Mouse (Mus musculus) lung, embryonic 14.5 days (tissue): ENCODE measurements around the gene Cd6. TPM values are rescaled to one million over a fixed set of nuclear protein-coding genes. Genes with fewer than 3 reads are reported as not detected.

Experiments used
- ATAC-seq: fragments of 200-750 bp; cut with Nextera tagmentation; 2 replicates; pipeline ENCODE4 v1.8.0; 2017; ENCODE audit warnings: mild to moderate bottlenecking, moderate TSS enrichment, moderate library complexity; ENCODE audit not compliant: insufficient read depth
- DNase-seq: peaks from one replicate; pipeline ENCODE4 v3.0.0-alpha.2; 2015
- H3K27ac ChIP-seq: fragments of 300-500 bp; sonication (generic); 2 replicates; pipeline ENCODE4 v1.5.1; 2014; ENCODE audit warnings: low read depth, mild to moderate bottlenecking, moderate library complexity
- H3K27me3 ChIP-seq: fragments of 300-500 bp; sonication (generic); 2 replicates; pipeline ENCODE4 v1.6.1; 2014; ENCODE audit warnings: low read length, control low read depth; ENCODE audit not compliant: insufficient read depth
- H3K36me3 ChIP-seq: fragments of 300-500 bp; sonication (generic); 2 replicates; pipeline ENCODE4 v1.6.1; 2014; ENCODE audit warnings: control low read depth; ENCODE audit not compliant: insufficient read depth
- H3K4me1 ChIP-seq: fragments of 300-500 bp; sonication (generic); 2 replicates; pipeline ENCODE4 v1.6.1; 2014; ENCODE audit warnings: antibody characterized with exemption, control low read depth; ENCODE audit not compliant: insufficient read depth
- H3K4me2 ChIP-seq: fragments of 300-500 bp; sonication (generic); 2 replicates; pipeline ENCODE4 v1.6.1; 2014; ENCODE audit warnings: mild to moderate bottlenecking
- H3K4me3 ChIP-seq: fragments of 300-500 bp; sonication (generic); 2 replicates; pipeline ENCODE4 v1.5.1; 2014; ENCODE audit warnings: low read depth, low read length
- H3K9ac ChIP-seq: fragments of 300-500 bp; sonication (generic); 2 replicates; pipeline ENCODE4 v1.6.1; 2014
- H3K9me3 ChIP-seq: fragments of 300-500 bp; sonication (generic); 2 replicates; pipeline ENCODE4 v1.6.1; 2016; ENCODE audit warnings: low read depth, low read length, control low read depth
- CTCF ChIP-seq: IDR thresholded peaks from 2 replicates; pipeline ENCODE4 v1.5.1; 2016; ENCODE audit warnings: antibody characterized with exemption, low read depth
- WGBS: fragments of 180-500 bp; shearing (Covaris S2); extraction: QIAGEN DNeasy Blood & Tissue Kit; methylation state at CpG from one replicate; pipeline ENCODE4 v1.1.7; 2014; 5-methylcytosine and 5-hydroxymethylcytosine counted together
- polyA plus RNA-seq: library from polyadenylated mRNA; unstranded; fragments of >200 nt; fragmentation: Nextera tagmentation; extraction: Ambion mirVana; gene quantifications from 2 replicates; pipeline ENCODE4 v1.2.1, GENCODE M21; 2014

The Cd6 gene
- polyA plus RNA-seq, 1 experiment from 2014 or later, result 0.17 TPM

DNA sequence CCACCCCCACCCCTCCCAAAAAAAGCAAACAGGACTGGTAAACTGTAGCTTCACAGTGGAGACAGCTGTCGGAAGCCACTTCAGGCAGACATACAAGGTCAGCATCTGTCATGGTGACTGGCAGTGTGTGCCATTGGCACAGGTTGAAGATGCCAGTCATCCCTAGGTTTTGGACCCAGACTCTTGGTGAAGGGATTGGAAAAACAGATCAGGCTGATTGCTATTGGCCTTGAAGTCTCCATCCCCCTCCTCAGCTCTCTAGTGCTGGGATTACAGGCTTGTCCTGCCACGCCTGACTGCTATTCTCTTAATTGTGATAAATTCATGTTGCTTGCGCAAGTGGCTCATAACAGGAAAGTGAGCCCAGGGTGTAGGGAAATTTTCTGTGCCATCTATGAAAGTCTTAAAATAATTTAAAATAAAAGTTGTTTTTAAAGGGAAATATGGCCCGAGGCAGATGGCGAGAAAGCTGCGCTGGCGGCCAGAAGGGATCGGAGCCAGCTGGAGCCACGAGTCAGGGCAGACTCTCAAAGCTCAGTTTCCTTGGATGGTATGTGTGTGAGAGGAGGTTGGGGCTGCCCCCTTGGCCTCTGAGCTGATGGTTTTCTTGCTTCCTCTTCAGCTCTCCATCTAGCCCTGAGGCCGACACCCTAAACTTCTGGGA, 44.9 kb downstream of the Cd6 start:
- WGBS, result 61% methylated on average over 10 of the region's 10 CpGs

DNA sequence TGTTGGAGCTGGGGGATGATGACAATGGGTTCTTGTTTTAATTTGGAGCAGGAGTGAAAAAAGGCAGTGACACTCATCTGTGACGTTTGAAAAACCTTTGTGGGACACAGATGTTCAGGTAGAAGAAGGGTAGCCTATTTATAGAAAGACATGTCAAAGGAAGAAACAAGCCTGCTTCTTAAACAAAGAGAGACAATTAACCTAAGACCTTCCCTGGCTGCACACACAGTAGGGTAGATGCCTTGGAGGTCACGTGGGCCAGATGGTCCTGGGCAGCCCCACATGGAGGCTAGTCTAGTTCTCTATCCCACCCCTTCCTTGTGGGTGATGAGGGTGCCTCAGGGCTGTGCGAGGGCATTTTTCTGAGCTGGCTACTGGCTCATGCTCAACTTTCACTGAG, 45.8 kb downstream of the Cd6 start:
- Histone ChIP-seq H3K9ac (no peak overlapping the region), H3K27ac (no peak overlapping the region), H3K4me2 (no peak overlapping the region), H3K4me1 (no peaks in the 10 kb centered on the region), H3K27me3 (no peaks in the 10 kb centered on the region), H3K36me3 (no peaks in the 10 kb centered on the region), H3K4me3 (no peak overlapping the region), H3K9me3 (no peaks in the 10 kb centered on the region)
- ATAC-seq (no peak), DNase-seq (no peak)
- WGBS, result 40% methylated on average over 3 of the region's 3 CpGs
- TF ChIP-seq CTCF, result no peak

More for the DNA sequence above, 44.9 kb downstream of the Cd6 start:
- Histone ChIP-seq H3K36me3 (no peaks in the 10 kb centered on the region), H3K27me3 (no peaks in the 10 kb centered on the region), H3K27ac (no peak overlapping the region), H3K4me2 (no peak overlapping the region), H3K9ac (no peak overlapping the region), H3K9me3 (no peaks in the 10 kb centered on the region), H3K4me3 (no peak overlapping the region), H3K4me1 (no peaks in the 10 kb centered on the region)
- DNase-seq (no peak), ATAC-seq (no peak)
- TF ChIP-seq CTCF, result no peak

- no peak for TF ChIP-seq CTCF
- ATAC-seq (no peak), DNase-seq (no peak)
- H3K36me3 ChIP-seq, result no peaks in the 10 kb centered on the region
- H3K4me3 ChIP-seq, result no peak overlapping the region
- H3K4me2 ChIP-seq, result no peak overlapping the region
- H3K27me3 ChIP-seq, result no peaks in the 10 kb centered on the region
- no peaks in the 10 kb centered on the region for H3K9me3 ChIP-seq
- no peak overlapping the region for H3K9ac ChIP-seq
- WGBS, result 76% methylated on average over 4 of the region's 4 CpGs
- no peak overlapping the region for H3K27ac ChIP-seq
- H3K4me1 ChIP-seq, result no peaks in the 10 kb centered on the region
Measured at GRCm38 (mm10) chr19:10783168-10783567, 46.7 kb downstream of the Cd6 start.

- no peak for DNase-seq
- no peak for ATAC-seq
- Histone ChIP-seq H3K9ac (no peak overlapping the region), H3K36me3 (no peaks in the 10 kb centered on the region), H3K4me1 (no peaks in the 10 kb centered on the region), H3K9me3 (no peaks in the 10 kb centered on the region), H3K27me3 (no peaks in the 10 kb centered on the region), H3K27ac (no peak overlapping the region), H3K4me3 (no peak overlapping the region), H3K4me2 (no peak overlapping the region)
- TF ChIP-seq CTCF, result no peak
- 68% methylated on average over 4 of the region's 4 CpGs for WGBS
Measured at GRCm38 (mm10) chr19:10781641-10782040, 48.2 kb downstream of the Cd6 start.

- no peak for ATAC-seq
Measured at GRCm38 (mm10) chr19:10776906-10777305, 53.0 kb downstream of the Cd6 start.

DNA sequence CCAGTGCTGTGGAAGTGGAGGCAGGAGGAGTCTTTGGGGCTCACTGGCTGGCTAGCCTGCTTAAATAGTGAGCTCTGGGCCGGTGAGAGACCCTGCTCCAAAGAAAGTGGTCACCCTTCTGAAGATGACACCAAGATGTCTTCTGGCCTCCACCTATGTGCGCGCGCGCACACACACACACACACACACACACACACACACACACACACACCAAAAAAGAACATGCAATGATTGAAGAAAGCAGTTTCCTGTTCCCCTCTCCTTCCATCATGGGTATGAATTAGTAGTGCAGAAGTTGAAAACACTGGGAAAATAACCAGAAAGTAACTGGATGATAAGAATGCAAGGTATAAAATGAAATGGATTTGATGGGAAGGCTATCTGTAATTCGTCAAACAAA, 55.7 kb downstream of the Cd6 start:
- 93% methylated on average over 6 of the region's 6 CpGs for WGBS
- Histone ChIP-seq H3K36me3 (no peaks in the 10 kb centered on the region), H3K27me3 (no peaks in the 10 kb centered on the region), H3K4me3 (no peak overlapping the region), H3K27ac (no peak overlapping the region), H3K4me1 (no peaks in the 10 kb centered on the region), H3K4me2 (no peak overlapping the region), H3K9me3 (no peaks in the 10 kb centered on the region), H3K9ac (no peak overlapping the region)
- no peak for DNase-seq
- TF ChIP-seq CTCF, result no peak
- no peak for ATAC-seq

More at GRCm38 (mm10) chr19:10776906-10777305, 53.0 kb downstream of the Cd6 start:
- TF ChIP-seq CTCF, result no peak
- no peaks in the 10 kb centered on the region for H3K36me3 ChIP-seq
- H3K4me1 ChIP-seq, result no peaks in the 10 kb centered on the region
- no peaks in the 10 kb centered on the region for H3K9me3 ChIP-seq
- H3K4me3 ChIP-seq, result no peak overlapping the region
- no peak for DNase-seq
- no peak overlapping the region for H3K4me2 ChIP-seq
- 84% methylated on average over 4 of the region's 4 CpGs for WGBS
- H3K9ac ChIP-seq, result no peak overlapping the region
- no peak overlapping the region for H3K27ac ChIP-seq
- no peaks in the 10 kb centered on the region for H3K27me3 ChIP-seq

- no peaks in the 10 kb centered on the region for H3K27me3 ChIP-seq
- H3K9me3 ChIP-seq, result no peaks in the 10 kb centered on the region
- DNase-seq, result no peak
- no peak overlapping the region for H3K27ac ChIP-seq
- H3K9ac ChIP-seq, result no peak overlapping the region
- H3K4me1 ChIP-seq, result no peaks in the 10 kb centered on the region
- H3K4me3 ChIP-seq, result no peak overlapping the region
- ATAC-seq, result no peak
- H3K4me2 ChIP-seq, result no peak overlapping the region
- TF ChIP-seq CTCF, result no peak
- 55% methylated on average over 7 of the region's 7 CpGs for WGBS
- no peaks in the 10 kb centered on the region for H3K36me3 ChIP-seq
Measured at GRCm38 (mm10) chr19:10773384-10773783, 56.5 kb downstream of the Cd6 start.
